Mouse (Mus musculus) G1E (cell line): Measurements from ENCODE around the gene 1700067K01Rik. TPM values are rescaled to one million over a fixed set of nuclear protein-coding genes. Genes with fewer than 3 reads are reported as not detected.
A peak's percentile ranks its signal among the peaks of the same experiment; 100 is the strongest.

Source experiments
- ATAC-seq: 2 replicates; pipeline ENCODE4 v1.8.0; 2016; ENCODE audit warnings: mild to moderate bottlenecking; ENCODE audit not compliant: insufficient number of reproducible peaks, poor library complexity, low FRiP score, severe bottlenecking; ENCODE audit errors: extremely low read depth
- DNase-seq: peaks from one replicate; pipeline ENCODE4 v3.0.0; 2012; ENCODE audit warnings: low spot score
- H3K27me3 ChIP-seq: 2 replicates; pipeline ENCODE4 v1.6.1; 2012; ENCODE audit warnings: mild to moderate bottlenecking, low read length, inconsistent platforms; ENCODE audit not compliant: insufficient read depth
- H3K36me3 ChIP-seq: replicated peaks from 2 replicates; pipeline ENCODE3; 2012; ENCODE audit warnings: mild to moderate bottlenecking, inconsistent platforms
- H3K4me1 ChIP-seq: 2 replicates; pipeline ENCODE4 v1.6.1; 2012; ENCODE audit warnings: low read depth, low read length, inconsistent platforms, mixed read lengths; ENCODE audit not compliant: insufficient read depth
- H3K4me3 ChIP-seq: 2 replicates; pipeline ENCODE4 v1.5.1; 2012; ENCODE audit warnings: low read depth, mild to moderate bottlenecking, inconsistent platforms, low read length, moderate library complexity, mixed read lengths
- H3K9me3 ChIP-seq: replicated peaks from 2 replicates; pipeline ENCODE4 v1.6.1; 2012; ENCODE audit warnings: inconsistent platforms
- CTCF ChIP-seq: IDR thresholded peaks from 2 replicates; pipeline ENCODE4 v1.5.1; 2012; ENCODE audit warnings: low read depth, low read length, inconsistent platforms, mixed read lengths
- GATA1 ChIP-seq: IDR thresholded peaks from 2 replicates; pipeline ENCODE4 v1.6.1; 2012; ENCODE audit warnings: borderline replicate concordance, low read length, inconsistent platforms, mixed read lengths
- GATA2 ChIP-seq: IDR thresholded peaks from 2 replicates; pipeline ENCODE4 v1.6.1; 2012; ENCODE audit warnings: low read depth, low read length, inconsistent platforms, borderline replicate concordance
- POLR2AphosphoS5 ChIP-seq: IDR thresholded peaks from 2 replicates; pipeline ENCODE4 v1.6.1; 2012; ENCODE audit warnings: low read depth, low read length, inconsistent platforms; ENCODE audit not compliant: insufficient replicate concordance
- TAL1 ChIP-seq: conservative IDR thresholded peaks from 2 replicates; pipeline ENCODE4 v1.6.1; 2012; ENCODE audit warnings: low read depth, low read length, inconsistent platforms, mixed read lengths
- polyA plus RNA-seq: library from polyadenylated mRNA; stranded (reverse); fragments of >175 nt; gene quantifications from 2 replicates; pipeline ENCODE4 v1.2.3, GENCODE M21; 2012
- total RNA-seq, 2 experiments: library from RNA; stranded (forward) in 1 of 2; stranded (reverse) in 1 of 2; fragments of 200-1000 nt in 1 of 2; fragments of >200 nt in 1 of 2; fragmentation: Nextera tagmentation in 1 of 2; gene quantifications; 2 replicates each; pipeline ENCODE4 v1.2.3; 2014 to 2017

1700067K01Rik gene
- total and polyA plus RNA-seq, 3 experiments: 0.82 to 0.92 TPM; not detected in 1

- ATAC-seq: no peak
- H3K9me3 ChIP-seq: no peaks in the 10 kb centered on the region
- peak; percentile 53 for DNase-seq
Observed at GRCm38 (mm10) chr8:84052746-84053145, 51.4 kb downstream of the 1700067K01Rik start.

GRCm38 (mm10) chr8:84053229-84053628 lies 51.9 kb downstream of the 1700067K01Rik start:
- ATAC-seq (no peak), DNase-seq (no peak)
- TF ChIP-seq CTCF: no peak
- TF ChIP-seq GATA2: no peak
- TF ChIP-seq TAL1: no peak
- TF ChIP-seq GATA1: no peak
- no peak for TF ChIP-seq POLR2AphosphoS5
- Histone ChIP-seq H3K27me3 (peaks cover 3% of the 10 kb centered on the region; the same call in 1 of the 2 replicates), H3K4me1 (0 out of 2 replicates have a peak, but pooled peaks cover 2% of the 10 kb centered on the region), H3K9me3 (peaks cover 4% of the 10 kb centered on the region; the same call in 1 of the 2 replicates), H3K36me3 (no peaks in the 10 kb centered on the region), H3K4me3 (no peak overlapping the region)

More at GRCm38 (mm10) chr8:84052746-84053145, 51.4 kb downstream of the 1700067K01Rik start:
- Histone ChIP-seq H3K4me3 (no peak overlapping the region), H3K27me3 (peaks cover 5% of the 10 kb centered on the region; the same call in 1 of the 2 replicates), H3K4me1 (0 out of 2 replicates have a peak, but pooled peaks cover 2% of the 10 kb centered on the region), H3K36me3 (no peaks in the 10 kb centered on the region)
- no peak for TF ChIP-seq GATA1
- no peak for TF ChIP-seq POLR2AphosphoS5
- TF ChIP-seq GATA2: no peak
- TF ChIP-seq CTCF: no peak
- no peak for TF ChIP-seq TAL1

Other genes starting within 250 kb of the 1700067K01Rik start
- 31.2 and 35.2 TPM in 2 replicates for gene Adgrl1, start 101.4 kb upstream of the 1700067K01Rik start, total RNA-seq (2014; fragmentation: Nextera tagmentation)
- gene Adgrl1, start 101.4 kb upstream of the 1700067K01Rik start, total RNA-seq (2017): 9.1 and 11.3 TPM in 2 replicates
- gene Adgrl1, start 101.4 kb upstream of the 1700067K01Rik start, polyA plus RNA-seq: 18.5 and 20.7 TPM in 2 replicates
- gene Gm10644, start 46.3 kb upstream of the 1700067K01Rik start, total RNA-seq (2014; fragmentation: Nextera tagmentation): 0.83 and 1.7 TPM in 2 replicates
- 0.81 and 0.82 TPM in 2 replicates for gene Gm10644, start 46.3 kb upstream of the 1700067K01Rik start, total RNA-seq (2017)
- gene Gm10644, start 46.3 kb upstream of the 1700067K01Rik start, polyA plus RNA-seq: 0.10 and 0.16 TPM in 2 replicates
- gene Asf1b, start 46.0 kb upstream of the 1700067K01Rik start, total RNA-seq (2014; fragmentation: Nextera tagmentation): 87.4 and 120 TPM in 2 replicates
- 88.6 and 104 TPM in 2 replicates for gene Asf1b, start 46.0 kb upstream of the 1700067K01Rik start, total RNA-seq (2017)
- gene Asf1b, start 46.0 kb upstream of the 1700067K01Rik start, polyA plus RNA-seq: 288 and 383 TPM in 2 replicates
- 88.6 and 99.3 TPM in 2 replicates for gene Prkaca, start 28.5 kb upstream of the 1700067K01Rik start, total RNA-seq (2014; fragmentation: Nextera tagmentation)
- gene Prkaca, start 28.5 kb upstream of the 1700067K01Rik start, total RNA-seq (2017): 32.2 and 34.4 TPM in 2 replicates
- gene Prkaca, start 28.5 kb upstream of the 1700067K01Rik start, polyA plus RNA-seq: 46.6 and 46.9 TPM in 2 replicates
- gene Samd1, start 3.8 kb upstream of the 1700067K01Rik start, total RNA-seq (2014; fragmentation: Nextera tagmentation): 88.0 and 93.8 TPM in 2 replicates
- 64.1 and 80.8 TPM in 2 replicates for gene Samd1, start 3.8 kb upstream of the 1700067K01Rik start, total RNA-seq (2017)
- gene Samd1, start 3.8 kb upstream of the 1700067K01Rik start, polyA plus RNA-seq: 246 and 262 TPM in 2 replicates
- not detected in 2 replicates for gene 2210011C24Rik, start 10.7 kb downstream of the 1700067K01Rik start, total RNA-seq (2014; fragmentation: Nextera tagmentation)
- not detected in 2 replicates for gene 2210011C24Rik, start 10.7 kb downstream of the 1700067K01Rik start, total RNA-seq (2017)
- not detected in 2 replicates for gene 2210011C24Rik, start 10.7 kb downstream of the 1700067K01Rik start, polyA plus RNA-seq
- not detected in 2 replicates for gene Palm3, start 20.0 kb downstream of the 1700067K01Rik start, total RNA-seq (2014; fragmentation: Nextera tagmentation)
- 0.06 TPM in 1 of 2 replicates, not detected in the other for gene Palm3, start 20.0 kb downstream of the 1700067K01Rik start, total RNA-seq (2017)
- 0.12 and 0.15 TPM in 2 replicates for gene Palm3, start 20.0 kb downstream of the 1700067K01Rik start, polyA plus RNA-seq
- gene Il27ra, start 41.1 kb downstream of the 1700067K01Rik start, total RNA-seq (2014; fragmentation: Nextera tagmentation): not detected in 2 replicates
- not detected in 2 replicates for gene Il27ra, start 41.1 kb downstream of the 1700067K01Rik start, total RNA-seq (2017)
- not detected in 2 replicates for gene Il27ra, start 41.1 kb downstream of the 1700067K01Rik start, polyA plus RNA-seq
- not detected in 2 replicates for gene Rln3, start 43.5 kb downstream of the 1700067K01Rik start, total RNA-seq (2014; fragmentation: Nextera tagmentation)
- gene Rln3, start 43.5 kb downstream of the 1700067K01Rik start, total RNA-seq (2017): not detected in 2 replicates
- not detected in 2 replicates for gene Rln3, start 43.5 kb downstream of the 1700067K01Rik start, polyA plus RNA-seq
- 1.1 and 2.0 TPM in 2 replicates for gene Gm10643, start 63.6 kb downstream of the 1700067K01Rik start, total RNA-seq (2014; fragmentation: Nextera tagmentation)
- gene Gm10643, start 63.6 kb downstream of the 1700067K01Rik start, total RNA-seq (2017): 1.3 and 1.6 TPM in 2 replicates
- 0.05 and 0.09 TPM in 2 replicates for gene Gm10643, start 63.6 kb downstream of the 1700067K01Rik start, polyA plus RNA-seq
- gene Rfx1, start 65.3 kb downstream of the 1700067K01Rik start, total RNA-seq (2014; fragmentation: Nextera tagmentation): 12.0 and 14.3 TPM in 2 replicates
- gene Rfx1, start 65.3 kb downstream of the 1700067K01Rik start, total RNA-seq (2017): 2.4 and 2.9 TPM in 2 replicates
- gene Rfx1, start 65.3 kb downstream of the 1700067K01Rik start, polyA plus RNA-seq: 41.4 and 44.5 TPM in 2 replicates
- 15.7 and 16.3 TPM in 2 replicates for gene Dcaf15, start 103.3 kb downstream of the 1700067K01Rik start, total RNA-seq (2014; fragmentation: Nextera tagmentation)
- gene Dcaf15, start 103.3 kb downstream of the 1700067K01Rik start, total RNA-seq (2017): 16.4 and 20.2 TPM in 2 replicates
- gene Dcaf15, start 103.3 kb downstream of the 1700067K01Rik start, polyA plus RNA-seq: 51.8 and 68.1 TPM in 2 replicates
- gene Podnl1, start 124.5 kb downstream of the 1700067K01Rik start, total RNA-seq (2014; fragmentation: Nextera tagmentation): not detected in 2 replicates
- 0.06 TPM in 1 of 2 replicates, not detected in the other for gene Podnl1, start 124.5 kb downstream of the 1700067K01Rik start, total RNA-seq (2017)
- gene Podnl1, start 124.5 kb downstream of the 1700067K01Rik start, polyA plus RNA-seq: 0.05 and 0.06 TPM in 2 replicates
- gene Cc2d1a, start 146.4 kb downstream of the 1700067K01Rik start, total RNA-seq (2014; fragmentation: Nextera tagmentation): 7.9 and 9.6 TPM in 2 replicates
- gene Cc2d1a, start 146.4 kb downstream of the 1700067K01Rik start, total RNA-seq (2017): 4.8 and 5.1 TPM in 2 replicates
- 21.3 and 25.5 TPM in 2 replicates for gene Cc2d1a, start 146.4 kb downstream of the 1700067K01Rik start, polyA plus RNA-seq
- 0.34 TPM in 1 of 2 replicates, not detected in the other for gene 4930432K21Rik, start 146.5 kb downstream of the 1700067K01Rik start, total RNA-seq (2014; fragmentation: Nextera tagmentation)
- gene 4930432K21Rik, start 146.5 kb downstream of the 1700067K01Rik start, total RNA-seq (2017): 0.55 and 0.58 TPM in 2 replicates
- gene 4930432K21Rik, start 146.5 kb downstream of the 1700067K01Rik start, polyA plus RNA-seq: 0.08 and 0.11 TPM in 2 replicates
- not detected in 2 replicates for gene Nanos3, start 183.7 kb downstream of the 1700067K01Rik start, total RNA-seq (2014; fragmentation: Nextera tagmentation)
- not detected in 2 replicates for gene Nanos3, start 183.7 kb downstream of the 1700067K01Rik start, total RNA-seq (2017)
- gene Nanos3, start 183.7 kb downstream of the 1700067K01Rik start, polyA plus RNA-seq: 0.19 TPM in 1 of 2 replicates, not detected in the other
- gene Zswim4, start 235.6 kb downstream of the 1700067K01Rik start, total RNA-seq (2014; fragmentation: Nextera tagmentation): 8.5 and 9.7 TPM in 2 replicates
- gene Zswim4, start 235.6 kb downstream of the 1700067K01Rik start, total RNA-seq (2017): 5.7 and 7.3 TPM in 2 replicates
- gene Zswim4, start 235.6 kb downstream of the 1700067K01Rik start, polyA plus RNA-seq: 14.6 and 19.0 TPM in 2 replicates
- gene D8Ertd738e, start 248.2 kb downstream of the 1700067K01Rik start, total RNA-seq (2014; fragmentation: Nextera tagmentation): 106 and 132 TPM in 2 replicates
- 197 and 232 TPM in 2 replicates for gene D8Ertd738e, start 248.2 kb downstream of the 1700067K01Rik start, total RNA-seq (2017)
- 257 and 291 TPM in 2 replicates for gene D8Ertd738e, start 248.2 kb downstream of the 1700067K01Rik start, polyA plus RNA-seq